ENCODE assay signal across 23 mouse cellular contexts in the genomic region with DNA sequence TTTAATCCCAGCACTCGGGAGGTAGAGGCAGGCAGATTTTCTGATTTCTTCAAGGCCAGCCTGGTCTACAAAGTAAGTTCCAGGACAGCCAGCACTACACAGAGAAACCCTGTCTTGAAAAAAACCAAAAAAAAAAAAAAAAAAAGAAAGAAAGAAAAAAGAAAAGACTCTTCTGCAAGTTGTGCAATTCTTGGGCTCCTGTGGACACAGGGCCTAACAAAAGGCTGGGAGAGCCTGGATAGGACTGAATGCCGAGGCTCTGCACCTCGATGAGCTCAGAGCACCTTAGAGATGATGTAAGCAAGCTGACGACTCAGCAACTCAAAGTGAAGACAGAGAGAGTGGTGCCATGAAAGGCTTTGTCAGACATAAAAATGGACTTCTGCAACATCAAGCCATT. TPM values are rescaled to one million over a fixed set of nuclear protein-coding genes. Genes with fewer than 3 reads are reported as not detected.
"Had no signal": no experiment of that assay in that cellular context is flagged by ENCODE, and none has a peak within 500 bp of the region (broad histone marks: within the 10 kb centered on the region; RNA-seq: fewer than 3 reads in every experiment).

No protein-coding gene starts in this region.

- DNase-seq: kidney, adult 2 months; kidney, postnatal 10 days; kidney, postnatal 4 days; layer of hippocampus, postnatal 36 days; liver; liver, embryonic 13.5 days; lung, adult 2 months; right cerebral cortex, adult 18-20 months; right cerebral cortex, postnatal 14 days; right cerebral cortex, postnatal 4 days; thymus, adult 2 months; thymus, postnatal 36 days had no signal

- H3K4me3 ChIP-seq: left cerebral cortex, adult 2 months; limb, embryonic 12.5 days; liver, embryonic 13.5 days; midbrain, embryonic 13.5 days; neural tube, embryonic 12.5 days; neural tube, embryonic 15.5 days had no signal

- H3K4me1 ChIP-seq: liver, embryonic 13.5 days; midbrain, embryonic 13.5 days had no signal

- H3K27me3 ChIP-seq: limb, embryonic 12.5 days; liver, embryonic 13.5 days; midbrain, embryonic 13.5 days; neural tube, embryonic 12.5 days; neural tube, embryonic 15.5 days had no signal

- H3K9ac ChIP-seq: limb, embryonic 12.5 days; liver, embryonic 13.5 days; midbrain, embryonic 13.5 days; neural tube, embryonic 12.5 days; neural tube, embryonic 15.5 days had no signal

- ATAC-seq: intestine, postnatal 0 days; midbrain, embryonic 16.5 days had no signal

- H3K9me3 ChIP-seq: limb, embryonic 12.5 days; liver, embryonic 13.5 days; midbrain, embryonic 13.5 days; neural tube, embryonic 12.5 days; neural tube, embryonic 15.5 days had no signal

- H3K4me2 ChIP-seq: limb, embryonic 12.5 days; liver, embryonic 13.5 days; midbrain, embryonic 13.5 days; neural tube, embryonic 12.5 days; neural tube, embryonic 15.5 days had no signal

- H3K27ac ChIP-seq: left cerebral cortex, adult 2 months; liver, embryonic 13.5 days; macrophage; midbrain, embryonic 13.5 days; neural tube, embryonic 12.5 days; neural tube, embryonic 15.5 days; stomach, postnatal 0 days had no signal

RNA-seq across cellular contexts. Expression of a gene that starts 22.8 kb away (rescaled TPM):
- total RNA-seq: megakaryocyte, adult 5-6 weeks had no signal
- polyA plus RNA-seq: liver, embryonic 13.5 days; liver, embryonic 16.5 days; macrophage had no signal
